Comparison of ENCODE assay signal across 21 mouse cellular contexts in genomic region chr2:92505291-92505690, GRCm38 (mm10). TPM values are rescaled to one million over a fixed set of nuclear protein-coding genes. Genes with fewer than 3 reads are reported as not detected.
DNase-seq lines count a peak whose midpoint lies in the region; ATAC-seq and TF ChIP-seq lines count a peak whose summit lies in the region.
"Had no signal": no experiment of that assay in that cellular context is flagged by ENCODE, and none has a peak within 500 bp of the region (broad histone marks: within the 10 kb centered on the region; RNA-seq: fewer than 3 reads in every experiment).

No protein-coding gene starts in this region.

- no peaks in the 10 kb centered on the region for H3K9me3 ChIP-seq in intestine, embryonic 14.5 days (ENCODE audit: control insufficient read depth, low read length)
- H3K9me3 ChIP-seq in intestine, embryonic 16.5 days (ENCODE audit: control insufficient read depth, low read length) = no peaks in the 10 kb centered on the region
- H3K9me3 ChIP-seq in midbrain, embryonic 11.5 days (ENCODE audit: control insufficient read depth, low read length) = no peaks in the 10 kb centered on the region; the same call in 1 of the 2 replicates
- peaks cover 7% of the 10 kb centered on the region; the same call in 1 of the 2 replicates for H3K9me3 ChIP-seq in midbrain, embryonic 10.5 days (replicated peaks)
- H3K9me3 ChIP-seq: G1E had no signal

- no peak overlapping the region for H3K4me2 ChIP-seq in intestine, embryonic 14.5 days (ENCODE audit: low read length)
- no peak overlapping the region for H3K4me2 ChIP-seq in intestine, embryonic 16.5 days (ENCODE audit: low read depth, low read length)
- H3K4me2 ChIP-seq in midbrain, embryonic 11.5 days = no peak overlapping the region

- no peaks in the 10 kb centered on the region for H3K4me1 ChIP-seq in heart, adult 2 months (ENCODE audit: control insufficient read depth, insufficient read depth, low read length)
- no peaks in the 10 kb centered on the region for H3K4me1 ChIP-seq in intestine, embryonic 14.5 days (replicated peaks; ENCODE audit: control insufficient read depth, insufficient read depth, low read length)
- H3K4me1 ChIP-seq in intestine, embryonic 16.5 days (ENCODE audit: control insufficient read depth, insufficient read depth, low read length) = no peaks in the 10 kb centered on the region
- H3K4me1 ChIP-seq in midbrain, embryonic 11.5 days (ENCODE audit: control insufficient read depth, insufficient read depth, low read length) = no peaks in the 10 kb centered on the region
- H3K4me1 ChIP-seq in midbrain, embryonic 10.5 days = peaks cover 4% of the 10 kb centered on the region

- H3K9ac ChIP-seq in heart, adult 2 months (ENCODE audit: low read depth, low read length) = no peak overlapping the region
- H3K9ac ChIP-seq in intestine, embryonic 14.5 days (ENCODE audit: low read length) = no peak overlapping the region
- H3K9ac ChIP-seq in intestine, embryonic 16.5 days (ENCODE audit: low read depth, low read length) = no peak overlapping the region
- H3K9ac ChIP-seq in midbrain, embryonic 11.5 days (ENCODE audit: low read length) = no peak overlapping the region

- H3K27me3 ChIP-seq in heart, adult 2 months (ENCODE audit: control insufficient read depth, insufficient read depth, low read length) = no peaks in the 10 kb centered on the region
- H3K27me3 ChIP-seq in intestine, embryonic 14.5 days (replicated peaks; ENCODE audit: control insufficient read depth, insufficient read depth, low read length) = no peaks in the 10 kb centered on the region
- H3K27me3 ChIP-seq in intestine, embryonic 16.5 days (replicated peaks; ENCODE audit: control insufficient read depth, insufficient read depth, low read length) = no peaks in the 10 kb centered on the region
- H3K27me3 ChIP-seq in midbrain, embryonic 11.5 days (ENCODE audit: control insufficient read depth, insufficient read depth, low read length) = no peaks in the 10 kb centered on the region
- H3K27me3 ChIP-seq in midbrain, embryonic 10.5 days (ENCODE audit: low read depth, poor library complexity, severe bottlenecking) = no peaks in the 10 kb centered on the region

- no peak overlapping the region for H3K4me3 ChIP-seq in gastrocnemius, adult 2 months
- no peak overlapping the region for H3K4me3 ChIP-seq in heart, adult 2 months
- no peak overlapping the region for H3K4me3 ChIP-seq in intestine, embryonic 14.5 days (ENCODE audit: low read depth, low read length)
- H3K4me3 ChIP-seq in intestine, embryonic 16.5 days (ENCODE audit: low read length) = no peak overlapping the region
- no peak overlapping the region for H3K4me3 ChIP-seq in midbrain, embryonic 11.5 days (ENCODE audit: low read depth, low read length)
- no peak overlapping the region for H3K4me3 ChIP-seq in midbrain, embryonic 10.5 days

- TF ChIP-seq EP300 in heart, adult 2 months (IDR thresholded peaks at IDR 0.05; ENCODE audit: insufficient read depth, low read depth, low read length) = no peak

- H3K27ac ChIP-seq in gastrocnemius, adult 2 months = no peak overlapping the region
- no peak overlapping the region for H3K27ac ChIP-seq in heart, adult 2 months
- H3K27ac ChIP-seq in intestine, embryonic 14.5 days (ENCODE audit: low read depth) = no peak overlapping the region
- no peak overlapping the region for H3K27ac ChIP-seq in intestine, embryonic 16.5 days (ENCODE audit: low read length)
- no peak overlapping the region for H3K27ac ChIP-seq in midbrain, embryonic 11.5 days (ENCODE audit: low read depth, low read length)
- H3K27ac ChIP-seq in midbrain, embryonic 10.5 days (replicated peaks) = no peak overlapping the region

- TF ChIP-seq CTCF in gastrocnemius, adult 2 months (IDR thresholded peaks at IDR 0.05) = no peak
- no peak for TF ChIP-seq CTCF in heart, adult 2 months (IDR thresholded peaks at IDR 0.05)

- no peaks in the 10 kb centered on the region for H3K79me2 ChIP-seq in heart, adult 2 months (replicated peaks; ENCODE audit: control insufficient read depth, insufficient read depth, low read length)

- 88% methylated on average over 7 of the region's 7 CpGs for WGBS in heart, adult 2 months
- WGBS in intestine, embryonic 14.5 days = 90% methylated on average over 7 of the region's 7 CpGs
- 91% methylated on average over 7 of the region's 7 CpGs for WGBS in intestine, embryonic 16.5 days
- 93% methylated on average over 7 of the region's 7 CpGs for WGBS in midbrain, embryonic 11.5 days
- 95% methylated on average over 7 of the region's 7 CpGs for WGBS in midbrain, embryonic 10.5 days

- DNase-seq in gastrocnemius, adult 2 months = peak; percentile 10
- DNase-seq in gastrocnemius, postnatal 36 days = no peak
- peak; percentile 80 for DNase-seq in heart, adult 11 months
- DNase-seq in heart, adult 2 months = no peak
- peak; percentile 47 for DNase-seq in intestine, embryonic 14.5 days (ENCODE audit: low spot score)
- peak; percentile 66 for DNase-seq in midbrain, embryonic 11.5 days (ENCODE audit: low spot score, missing footprints)
- no peak for DNase-seq in midbrain, embryonic 10.5 days (ENCODE audit: low spot score)
- DNase-seq: adrenal gland, adult 2 months; adrenal gland, adult 8-10 months; adrenal gland, postnatal 10 days; adrenal gland, postnatal 14 days; adrenal gland, postnatal 25 days; adrenal gland, postnatal 36 days; B cell, adult 2 months; cerebellum, adult 11 months; cerebellum, adult 11-12 months had no signal

- intact Hi-C loops in gastrocnemius, adult 2 months (cut with DNase I) = no loop called here
- intact Hi-C loops in gastrocnemius, postnatal 36 days (cut with DNase I) = no loop called here
- intact Hi-C loops in heart, adult 2 months (cut with DNase I) = no loop called here

- ATAC-seq in intestine, embryonic 14.5 days (replicated peaks; ENCODE audit: low FRiP score, low TSS enrichment, low read depth) = no peak
- no peak for ATAC-seq in intestine, embryonic 16.5 days
- no peak for ATAC-seq in midbrain, embryonic 11.5 days (ENCODE audit: low FRiP score)
- ATAC-seq: activated CD4-positive, CD25-positive, alpha-beta regulatory T cell, adult 4 months; CD4-positive, CD25-positive, alpha-beta regulatory T cell, adult 4 months; Patski had no signal

- no peaks in the 10 kb centered on the region for H3K36me3 ChIP-seq in heart, adult 2 months (ENCODE audit: control insufficient read depth, insufficient read depth, low read length)
- no peaks in the 10 kb centered on the region for H3K36me3 ChIP-seq in intestine, embryonic 14.5 days (ENCODE audit: control insufficient read depth, insufficient read depth, low read length)
- H3K36me3 ChIP-seq in intestine, embryonic 16.5 days (ENCODE audit: control insufficient read depth, insufficient read depth, low read length) = no peaks in the 10 kb centered on the region
- no peaks in the 10 kb centered on the region for H3K36me3 ChIP-seq in midbrain, embryonic 11.5 days (ENCODE audit: control insufficient read depth, insufficient read depth, low read length)
- no peaks in the 10 kb centered on the region for H3K36me3 ChIP-seq in midbrain, embryonic 10.5 days
- H3K36me3 ChIP-seq: G1E had no signal

- TF ChIP-seq POLR2A in heart, adult 2 months (IDR thresholded peaks at IDR 0.05; ENCODE audit: insufficient read depth, low read depth, low read length) = no peak

RNA-seq across cellular contexts. Expression of gene Slc35c1, which starts 45.0 kb away (rescaled TPM):
- total RNA-seq in gastrocnemius, adult 2 months (2021) = 1 to 10 TPM; 4.9 to 5.1 TPM
- total RNA-seq in gastrocnemius, postnatal 36 days (2021) = 1 to 10 TPM; 5.0 to 6.3 TPM
- total RNA-seq in heart, adult 2 months (2021) = 1 to 10 TPM; 5.6 to 6.2 TPM
- 10.9 and 12.9 TPM in 2 replicates for polyA plus RNA-seq in heart, adult 2 months (2012; rRNA removed)
- 26.8 and 30.2 TPM in 2 replicates for polyA plus RNA-seq in intestine, embryonic 14.5 days (2014; fragmentation: Nextera tagmentation; extraction: Ambion mirVana)
- 57.6 and 62.3 TPM in 2 replicates for polyA plus RNA-seq in intestine, embryonic 16.5 days (2015; fragmentation: Nextera tagmentation; extraction: Ambion mirVana)
- polyA plus RNA-seq in midbrain, embryonic 11.5 days (2014; fragmentation: Nextera tagmentation; extraction: Ambion mirVana) = 9.2 and 9.5 TPM in 2 replicates
- polyA plus RNA-seq in midbrain, embryonic 10.5 days (2016; fragmentation: Nextera tagmentation; extraction: Ambion mirVana) = 12.8 and 15.1 TPM in 2 replicates

Comparison
In these comparisons a context has a peak if more than half of its experiments do, and no peak if none do; other contexts are left out.
1. DNase-seq: peak in gastrocnemius, adult 2 months (single experiment), heart, adult 11 months (single experiment), intestine, embryonic 14.5 days (single experiment) and midbrain, embryonic 11.5 days (single experiment); none in gastrocnemius, postnatal 36 days (0 of 2), heart, adult 2 months (0 of 2) and midbrain, embryonic 10.5 days (single experiment).